Mouse (Mus musculus) urinary bladder, postnatal 4 days (tissue): ENCODE data around the gene Nol4l.

Source experiments
- DNase-seq, 2 experiments: peaks; one replicate each; pipeline ENCODE4 v3.0.0; 2021 to 2022; ENCODE audit warnings: low spot score in 2 of 2

Nol4l gene

DNA sequence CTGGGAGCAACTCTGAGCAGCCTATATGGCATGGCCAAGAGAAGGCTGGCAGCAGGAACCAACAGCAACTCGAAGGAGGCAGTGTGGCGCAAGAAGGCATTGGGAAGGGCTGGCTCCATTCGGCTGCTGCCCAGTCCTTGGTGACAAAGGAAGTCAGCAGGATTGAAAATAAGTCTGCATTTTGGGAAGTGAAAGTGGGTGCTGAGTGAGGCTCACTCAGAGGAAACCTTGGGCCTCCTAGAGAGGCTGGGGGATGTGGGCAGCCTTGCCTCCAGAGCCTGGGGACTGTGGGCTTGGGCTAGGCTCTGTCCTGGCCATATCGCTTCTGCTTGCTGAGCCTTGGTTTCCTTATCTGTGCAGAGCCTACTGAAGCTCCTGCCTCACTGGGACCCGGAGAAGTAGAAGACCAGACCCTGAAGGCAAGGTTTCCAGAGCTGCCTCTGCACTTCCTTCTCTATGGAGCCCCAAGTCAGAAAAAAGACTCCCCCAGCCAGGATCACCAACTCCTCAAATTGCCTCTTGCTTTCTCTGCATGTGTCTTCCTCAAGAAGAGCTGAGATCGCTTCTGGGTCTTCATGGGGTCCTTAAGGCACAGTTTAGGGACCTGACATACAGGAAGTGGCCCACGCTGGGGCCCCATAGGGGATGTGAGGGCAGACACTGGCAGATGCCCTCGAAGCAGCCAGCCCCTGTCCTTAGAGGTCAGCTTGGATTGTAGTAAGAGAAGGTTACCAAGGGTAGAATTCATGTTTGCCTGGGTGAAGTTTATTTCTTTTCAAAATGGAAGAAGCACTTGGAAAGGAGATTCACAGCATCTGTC, 14.3 kb upstream of the Nol4l start:
- no peak for DNase-seq

- no peak for DNase-seq
These were observed 13.3 kb upstream of the Nol4l start for GRCm38 (mm10) chr2:153542936-153543668.

DNA sequence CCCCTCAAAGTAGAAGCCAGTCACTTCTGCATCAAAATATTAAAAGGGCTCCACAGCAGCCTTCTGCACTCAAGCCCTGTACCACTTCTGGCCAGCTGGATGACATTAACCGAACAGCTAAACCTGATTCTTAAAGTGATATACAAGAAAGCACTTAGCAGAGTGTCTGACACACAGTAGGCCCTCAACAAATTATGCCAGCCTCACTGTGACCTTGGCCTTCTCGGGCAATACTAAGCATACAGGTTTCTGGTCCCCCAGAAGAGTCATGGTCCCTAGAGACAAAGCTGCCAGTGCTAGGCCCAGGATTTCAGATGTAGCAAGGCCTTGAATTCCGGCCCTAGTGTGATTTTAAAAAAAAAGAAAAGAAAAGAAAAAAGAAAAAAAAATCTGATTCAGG, 9.1 kb upstream of the Nol4l start:
- no peak for DNase-seq

GRCm38 (mm10) chr2:153533981-153534380, 4.2 kb upstream of the Nol4l start:
- no peak for DNase-seq

DNA sequence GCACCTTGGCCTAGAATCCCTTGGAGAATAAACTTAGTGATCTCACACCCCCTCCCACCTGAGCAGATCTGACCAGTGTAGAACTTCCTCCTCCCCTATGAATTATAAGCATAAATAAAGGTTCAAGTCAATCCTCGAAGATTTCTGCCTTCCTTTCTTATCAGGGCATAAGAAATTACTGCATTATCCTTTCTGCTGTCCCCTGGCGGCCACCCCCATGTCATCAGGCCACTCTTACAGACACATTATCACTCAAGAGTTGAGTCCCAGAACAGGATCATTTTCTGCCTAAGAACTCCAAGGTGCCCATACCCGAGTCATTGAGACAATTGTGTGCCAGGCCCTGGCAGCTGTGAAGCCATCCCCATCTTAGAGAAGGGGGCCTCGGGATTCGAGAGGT, 1.2 kb upstream of the Nol4l start:
- no peak for DNase-seq

DNA sequence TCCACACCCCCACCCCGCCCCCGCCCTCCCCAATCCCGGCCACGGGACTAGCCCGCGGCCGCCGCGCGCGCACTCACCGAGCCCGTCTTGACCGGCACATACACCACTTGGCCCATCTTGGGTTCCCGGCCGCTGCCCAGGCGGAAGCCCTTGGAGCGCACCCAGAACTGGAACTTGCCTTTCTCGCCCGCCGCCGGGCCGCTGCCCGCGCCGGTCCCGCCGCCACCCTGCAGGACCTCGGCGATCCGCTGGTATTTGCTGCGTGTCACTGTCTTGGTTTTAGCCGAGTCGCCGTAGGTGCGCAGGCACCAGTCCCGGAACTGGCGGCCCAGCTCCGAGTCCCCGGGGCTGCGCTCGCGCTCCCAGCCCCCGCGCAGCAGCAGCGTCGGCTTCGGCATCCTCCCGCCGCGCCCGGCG, 398 bp downstream of the Nol4l start:
- DNase-seq: peak in 1 of 2 experiments; percentile 34

DNA sequence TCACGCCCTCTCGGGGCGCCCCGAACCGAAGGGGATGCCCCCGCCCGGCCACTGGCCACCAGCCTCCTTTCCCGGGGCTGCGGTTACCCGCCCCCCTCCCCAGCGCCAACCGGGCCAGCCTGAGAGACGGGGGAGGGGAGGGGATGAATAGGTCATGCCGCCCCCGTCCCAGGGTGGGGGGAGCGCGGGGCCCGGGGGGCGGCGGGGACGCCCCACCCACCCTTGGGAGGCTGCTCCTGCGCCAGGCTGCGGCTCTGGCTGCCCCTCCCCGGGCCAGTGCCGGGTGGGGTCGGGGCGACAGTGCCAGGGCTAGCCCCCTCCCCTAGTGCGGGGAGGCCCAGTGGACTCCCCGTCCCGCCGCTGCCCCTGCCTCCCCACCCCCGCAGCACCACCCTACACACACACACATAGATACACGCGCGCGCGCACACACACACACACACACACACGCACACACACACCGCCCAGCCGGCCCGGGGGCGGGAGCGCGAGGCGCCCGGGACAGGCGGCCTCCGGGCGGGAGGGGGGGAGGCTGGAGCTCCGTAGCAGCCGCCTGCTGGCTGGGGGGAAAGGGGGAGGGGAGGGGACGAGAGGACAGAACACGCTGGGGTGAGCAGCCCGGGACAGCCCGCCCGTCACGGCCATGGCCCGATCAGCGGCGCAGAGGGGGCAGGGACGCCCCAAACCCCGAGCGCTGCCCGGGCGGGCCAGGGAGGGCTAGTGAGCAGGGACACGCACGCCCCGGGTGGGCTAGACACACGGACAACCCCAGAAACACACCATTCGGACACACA, 1.0 kb downstream of the Nol4l start:
- peak in 1 of 2 experiments; percentile 40 for DNase-seq

GRCm38 (mm10) chr2:153527580-153528531, 1.9 kb downstream of the Nol4l start:
- DNase-seq: peak in 1 of 2 experiments; percentile 48

- DNase-seq: no peak
These were observed 2.8 kb downstream of the Nol4l start for GRCm38 (mm10) chr2:153526850-153527530.

DNA sequence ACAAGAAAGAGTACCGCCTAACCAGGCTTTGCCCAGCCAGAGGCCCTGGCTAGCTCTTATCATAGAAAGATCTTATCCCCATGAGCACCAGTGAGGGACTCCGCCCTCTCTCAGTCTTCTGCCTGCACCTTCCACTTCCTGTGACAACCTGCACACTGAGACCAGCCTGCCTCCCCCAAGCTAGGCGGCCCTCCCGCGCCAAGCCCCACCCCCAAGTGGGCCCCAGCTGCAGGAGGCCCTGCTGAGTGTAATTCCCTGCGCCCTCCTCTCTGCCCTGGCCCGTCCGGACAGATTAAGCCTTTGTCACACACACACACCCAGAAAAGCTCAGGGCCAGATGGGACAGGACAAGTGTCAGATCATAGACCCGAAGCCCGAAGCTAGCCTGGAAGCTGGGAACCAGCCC, 3.9 kb downstream of the Nol4l start:
- peak in 1 of 2 experiments; percentile 56 for DNase-seq

GRCm38 (mm10) chr2:153524727-153525126, 5.0 kb downstream of the Nol4l start:
- no peak for DNase-seq

GRCm38 (mm10) chr2:153523656-153524055, 6.1 kb downstream of the Nol4l start:
- no peak for DNase-seq

- no peak for DNase-seq
These were observed 6.6 kb downstream of the Nol4l start for GRCm38 (mm10) chr2:153523143-153523542.

DNA sequence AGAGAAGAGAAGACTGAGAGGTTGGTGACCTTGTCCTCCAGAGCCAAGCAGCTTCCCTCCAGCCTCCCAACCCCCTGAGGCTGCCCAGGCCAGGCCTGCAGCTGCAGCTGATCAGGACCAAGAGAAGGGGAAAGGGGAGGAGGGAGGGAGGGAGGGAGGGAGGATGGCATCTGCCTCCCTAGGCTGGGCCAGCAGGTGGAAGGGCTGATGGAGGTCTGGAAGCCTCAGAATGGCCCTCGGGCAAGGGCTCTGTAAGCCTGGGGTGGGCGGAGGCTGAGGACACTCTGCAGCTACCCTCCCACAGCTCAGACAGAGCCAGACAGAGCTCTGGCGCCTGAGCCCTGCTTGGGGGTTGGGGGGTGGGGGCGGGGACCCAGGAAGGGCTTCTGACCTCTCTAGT, 7.5 kb downstream of the Nol4l start:
- DNase-seq: no peak

DNA sequence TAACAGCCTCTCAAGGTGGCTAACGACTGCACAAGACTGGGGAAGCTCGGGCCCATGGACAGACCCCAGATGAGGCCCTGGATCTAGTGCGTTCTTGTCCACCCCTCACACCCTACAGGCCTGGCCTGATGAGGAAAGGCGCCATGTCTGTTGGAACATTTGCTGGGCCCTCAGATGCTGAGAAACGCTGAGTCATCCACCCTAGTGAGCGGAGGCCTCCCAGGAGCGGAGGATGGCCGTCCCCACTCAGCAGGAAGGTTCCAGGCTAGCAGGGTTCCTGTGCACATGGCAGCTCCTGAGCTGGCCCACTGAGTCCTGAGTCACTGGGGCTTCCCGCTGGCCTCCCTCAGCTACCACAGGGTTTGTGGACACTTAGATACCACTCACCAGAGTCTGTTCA, 9.7 kb downstream of the Nol4l start:
- no peak for DNase-seq

- no peak for DNase-seq
These were observed 12.8 kb downstream of the Nol4l start for GRCm38 (mm10) chr2:153516961-153517360.

DNA sequence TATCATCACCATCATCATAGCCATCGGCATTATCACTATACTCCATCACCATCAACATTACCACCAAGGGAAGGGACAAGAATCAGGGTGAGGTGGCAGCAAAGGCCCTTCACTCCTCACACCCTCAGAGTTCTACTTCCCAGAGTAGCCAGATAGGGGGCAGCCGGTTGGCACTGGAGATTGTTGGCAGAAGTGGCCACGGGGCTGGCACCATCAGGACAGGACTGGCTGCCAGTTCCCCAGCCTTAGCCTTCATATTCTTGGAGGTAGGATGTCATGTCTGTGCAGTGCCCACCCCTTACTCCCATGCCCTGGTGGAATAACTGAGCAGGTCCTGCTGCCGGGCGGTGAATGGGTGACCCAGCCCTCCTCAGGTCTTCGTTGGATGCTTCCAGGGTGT, 14.2 kb downstream of the Nol4l start:
- DNase-seq: no peak

DNA sequence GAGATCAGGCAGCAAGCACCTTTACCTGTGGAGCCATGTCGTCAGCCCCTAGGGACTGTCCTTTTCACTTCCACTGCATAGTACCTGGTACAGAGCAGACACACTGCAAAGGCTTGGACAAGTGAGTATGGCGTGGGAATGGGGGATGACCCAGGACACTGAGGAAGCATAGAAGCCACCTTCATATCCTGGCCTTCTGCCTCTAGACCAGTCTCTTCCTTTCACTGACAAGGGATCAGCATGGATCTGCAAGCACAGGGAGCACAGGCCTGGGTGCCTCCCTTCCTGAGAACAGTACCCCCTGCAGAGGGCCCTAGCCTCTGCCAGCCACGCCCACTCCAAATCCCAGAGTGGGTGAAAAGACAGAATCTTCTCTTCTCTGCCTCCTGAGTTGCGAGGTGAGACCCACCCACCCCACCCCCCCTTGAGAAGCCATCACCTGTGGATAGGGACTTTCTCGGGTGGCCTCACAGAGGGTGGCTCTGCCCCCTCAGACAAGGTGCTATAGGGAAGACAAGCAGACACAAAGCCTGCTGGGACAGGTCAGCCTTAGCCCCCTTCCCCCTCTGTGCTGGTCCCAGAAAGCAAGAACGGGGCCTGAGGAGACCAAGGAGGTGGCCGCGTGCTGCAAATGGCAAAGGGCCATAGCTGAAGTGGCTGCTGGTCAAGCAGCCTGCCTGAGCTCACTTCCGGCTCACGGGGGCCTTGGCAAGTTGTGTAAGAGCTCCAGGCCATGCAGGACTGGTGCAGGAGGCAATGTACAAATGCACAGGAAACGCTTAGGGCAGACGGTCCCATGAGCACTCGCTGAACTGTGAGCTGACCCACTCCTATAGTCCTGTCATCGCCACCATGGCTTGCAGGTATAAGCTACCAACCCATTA, 15.0 kb downstream of the Nol4l start:
- DNase-seq: no peak

- DNase-seq: no peak
These were observed 15.8 kb downstream of the Nol4l start for GRCm38 (mm10) chr2:153513983-153514382.
